Mouse (Mus musculus) frontal cortex, adult 2 months (tissue): Measurements from ENCODE around the gene Pole2. TPM values are rescaled to one million over a fixed set of nuclear protein-coding genes. Genes with fewer than 3 reads are reported as not detected.
"Not testable (repeated sequence)": the region's sequence is repeated elsewhere in the genome, so short reads cannot be mapped to it uniquely, and the experiment has no call there.

Experiments
- DNase-seq, 2 experiments: peaks; one replicate each; pipeline ENCODE4 v3.0.0; 2022; ENCODE audit warnings: low spot score in 1 of 2; ENCODE audit errors: extremely low spot score in 1 of 2
- polyA plus RNA-seq: library from polyadenylated mRNA; depleted of rRNA; stranded (reverse); fragments of >200 nt; gene quantifications from 2 replicates; pipeline ENCODE4 v1.2.3, GENCODE M21; 2012

The Pole2 gene
- polyA plus RNA-seq, 1 experiment = 2.0 TPM

- peak; percentile 93 to 99 for DNase-seq
These were observed 44.2 kb downstream of the Pole2 start, which contains the start of the genes Rpl36al and Mgat2 for GRCm38 (mm10) chr12:69183583-69184308. TSS of gene Rpl36al (minus strand) at chr12:69184083. TSS of gene Mgat2 (plus strand) at chr12:69184157.

GRCm38 (mm10) chr12:69181800-69182199 is 46.2 kb downstream of the Pole2 start:
- DNase-seq = no peak

- DNase-seq = no peak
These were observed 48.6 kb downstream of the Pole2 start for GRCm38 (mm10) chr12:69179371-69179770.

- DNase-seq = no peak
These were observed 50.5 kb downstream of the Pole2 start for GRCm38 (mm10) chr12:69177526-69177925.

- no peak for DNase-seq
These were observed 52.0 kb downstream of the Pole2 start for GRCm38 (mm10) chr12:69175975-69176374.

- DNase-seq = no peak
These were observed 56.7 kb downstream of the Pole2 start for GRCm38 (mm10) chr12:69171307-69171706.

GRCm38 (mm10) chr12:69168461-69169106 is 59.4 kb downstream of the Pole2 start, which contains the start of gene Lrr1:
TSS of gene Lrr1 (plus strand) at chr12:69168814.
- DNase-seq = peak; percentile 61 to 85

GRCm38 (mm10) chr12:69167656-69168460 is 60.1 kb downstream of the Pole2 start:
- DNase-seq = no peak

- DNase-seq = not testable (repeated sequence)
These were observed 61.0 kb downstream of the Pole2 start for GRCm38 (mm10) chr12:69166861-69167581.

GRCm38 (mm10) chr12:69164904-69165303 is 63.1 kb downstream of the Pole2 start:
- DNase-seq = no peak

GRCm38 (mm10) chr12:69163586-69163985 is 64.4 kb downstream of the Pole2 start:
- DNase-seq = not testable (repeated sequence)

GRCm38 (mm10) chr12:69160677-69161076 is 67.3 kb downstream of the Pole2 start:
- not testable (repeated sequence) for DNase-seq

- peak in 1 of 2 experiments; percentile 72 for DNase-seq
These were observed 68.4 kb downstream of the Pole2 start for GRCm38 (mm10) chr12:69159578-69159940.

- DNase-seq = peak; percentile 98 to 99
These were observed 69.0 kb downstream of the Pole2 start, which contains the start of gene Rps29 for GRCm38 (mm10) chr12:69158765-69159577. TSS of gene Rps29 (minus strand) at chr12:69159186.

GRCm38 (mm10) chr12:69158366-69158764 is 69.6 kb downstream of the Pole2 start:
- peak in 1 of 2 experiments; percentile 14 for DNase-seq

GRCm38 (mm10) chr12:69157107-69157506 is 70.9 kb downstream of the Pole2 start:
- DNase-seq = no peak

- no peak for DNase-seq
These were observed 71.6 kb downstream of the Pole2 start for GRCm38 (mm10) chr12:69156436-69156835.

GRCm38 (mm10) chr12:69155923-69156322 is 72.1 kb downstream of the Pole2 start:
- no peak for DNase-seq
